Mouse (Mus musculus) cerebellum, postnatal 25 days (tissue): ENCODE data around the gene Lcn6.
"Not testable (repeated sequence)": the region's sequence is repeated elsewhere in the genome, so short reads cannot be mapped to it uniquely, and the experiment has no call there.

Experiments
- DNase-seq, 2 experiments: peaks; one replicate each; pipeline ENCODE4 v3.0.0; 2021; ENCODE audit warnings: mixed read lengths in 2 of 2

Lcn6 gene

DNA sequence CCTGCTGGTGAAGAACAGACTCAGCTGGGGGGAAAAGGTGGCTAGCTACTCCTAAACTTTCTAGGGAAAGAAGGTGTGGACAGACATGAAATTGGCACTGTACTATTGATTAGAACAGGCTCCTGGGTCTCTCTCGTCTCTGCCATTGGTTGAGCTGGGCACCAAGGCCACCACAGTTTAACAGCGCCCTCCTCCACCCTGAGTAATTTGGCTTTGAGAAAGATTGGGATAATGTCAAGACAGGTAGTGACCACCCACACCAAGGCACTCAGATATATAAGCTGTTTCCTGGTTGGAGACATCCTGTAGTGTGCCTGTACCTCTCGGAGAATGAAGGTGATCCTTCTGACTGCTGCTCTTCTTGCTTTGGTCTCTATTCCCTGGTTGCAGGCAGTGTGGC is at the start of gene Lcn6:
Lcn6 (plus strand) TSS at position 301 of the 400 bp plus-strand sequence.
- no peak for DNase-seq

GRCm38 (mm10) chr2:25627811-25628210 is 48.8 kb upstream of the Lcn6 start, which contains the start of gene Fcna:
Gene Fcna (minus strand): TSS chr2:25628030.
- no peak for DNase-seq

GRCm38 (mm10) chr2:25628738-25629137 is 47.8 kb upstream of the Lcn6 start:
- DNase-seq = no peak

GRCm38 (mm10) chr2:25633616-25634015 is 43.0 kb upstream of the Lcn6 start:
- no peak for DNase-seq

GRCm38 (mm10) chr2:25634046-25634445 is 42.5 kb upstream of the Lcn6 start:
- no peak for DNase-seq

DNA sequence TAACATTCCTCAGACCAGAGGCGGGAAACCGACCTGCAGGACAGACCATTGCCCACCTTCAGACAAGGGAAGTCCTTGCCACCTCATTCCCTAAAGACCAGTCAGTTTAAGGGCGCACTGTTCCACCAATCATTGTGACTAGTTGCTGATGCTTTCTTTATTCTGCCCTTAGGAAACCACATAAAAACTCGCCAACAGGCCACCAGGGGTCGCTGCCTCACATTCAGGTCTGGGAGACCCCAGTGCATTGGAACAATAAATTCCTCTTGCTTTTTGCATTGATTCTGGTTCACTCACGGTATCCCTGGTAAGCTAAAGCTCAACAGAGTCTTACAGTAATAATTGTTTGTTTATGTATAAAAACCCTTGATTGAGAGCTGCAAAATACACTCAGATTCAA is 36.7 kb upstream of the Lcn6 start:
- peak; percentile 28 to 61 for DNase-seq

GRCm38 (mm10) chr2:25652902-25653301 is 23.7 kb upstream of the Lcn6 start, which contains the start of gene Lcn8:
Gene Lcn8 (plus strand): TSS chr2:25653120.
- DNase-seq = no peak

GRCm38 (mm10) chr2:25654502-25654901 is 22.1 kb upstream of the Lcn6 start:
- DNase-seq = no peak

DNA sequence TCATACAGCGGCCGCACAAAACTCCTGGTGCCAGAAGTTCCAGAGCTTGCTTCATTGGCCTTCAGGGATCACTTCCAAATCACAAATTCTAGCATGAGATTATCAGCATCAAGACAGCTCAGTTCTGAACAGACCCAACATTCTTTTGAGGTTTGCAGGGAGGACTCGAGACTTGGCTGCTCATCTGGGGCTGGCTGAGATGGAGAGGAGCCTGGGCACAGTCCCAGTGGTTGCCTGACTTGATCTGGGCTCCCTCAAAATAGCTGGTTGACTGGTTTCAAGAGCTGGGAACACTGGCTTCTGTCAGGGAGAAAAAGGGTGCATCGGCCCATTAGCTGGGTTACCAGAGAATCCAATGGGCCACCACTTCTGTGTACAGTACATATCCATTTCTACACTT is 19.9 kb upstream of the Lcn6 start:
- DNase-seq = peak; percentile 19 to 45

GRCm38 (mm10) chr2:25657246-25657645 is 19.3 kb upstream of the Lcn6 start:
- peak; percentile 47 to 70 for DNase-seq

- no peak for DNase-seq
These were observed 18.9 kb upstream of the Lcn6 start, which contains the start of gene Lcn5 for GRCm38 (mm10) chr2:25657652-25658051. Gene Lcn5 (plus strand): TSS chr2:25657952.

GRCm38 (mm10) chr2:25660279-25660678 is 16.3 kb upstream of the Lcn6 start:
- DNase-seq = no peak

DNA sequence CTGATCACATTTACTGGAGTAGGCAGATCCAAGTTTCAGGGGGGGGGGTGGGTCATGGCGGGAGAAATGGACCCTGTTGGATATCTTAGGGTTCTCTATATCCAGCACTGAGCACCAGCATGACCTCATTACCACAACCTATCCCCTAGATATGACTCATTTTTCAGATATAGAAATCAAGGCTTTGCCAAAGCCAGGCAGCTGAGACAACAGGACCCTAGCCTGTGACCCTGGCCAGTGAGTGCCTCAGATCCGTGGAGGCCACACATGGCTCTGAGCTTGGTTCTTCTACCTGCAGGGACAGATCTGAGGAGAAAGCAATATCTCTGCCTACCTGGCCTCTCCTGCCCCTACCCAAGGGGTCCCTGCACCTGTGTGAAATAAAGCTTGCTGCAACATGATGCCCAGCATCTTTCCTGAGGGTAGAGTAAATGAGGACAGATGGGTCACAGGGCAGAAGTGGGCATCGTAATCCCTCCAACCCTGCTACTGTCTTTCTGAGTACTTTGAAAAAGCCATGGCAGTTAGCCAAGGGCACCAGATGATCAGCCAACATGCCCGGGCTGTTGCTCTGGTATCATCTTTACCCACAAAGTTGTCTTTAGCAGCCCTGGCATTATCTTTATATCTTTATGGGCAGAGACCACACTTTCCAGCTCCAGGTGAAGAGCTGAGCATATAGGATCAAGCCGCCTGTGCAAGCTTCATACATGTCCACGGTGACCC is 15.2 kb upstream of the Lcn6 start:
- peak; percentile 11 to 29 for DNase-seq

DNA sequence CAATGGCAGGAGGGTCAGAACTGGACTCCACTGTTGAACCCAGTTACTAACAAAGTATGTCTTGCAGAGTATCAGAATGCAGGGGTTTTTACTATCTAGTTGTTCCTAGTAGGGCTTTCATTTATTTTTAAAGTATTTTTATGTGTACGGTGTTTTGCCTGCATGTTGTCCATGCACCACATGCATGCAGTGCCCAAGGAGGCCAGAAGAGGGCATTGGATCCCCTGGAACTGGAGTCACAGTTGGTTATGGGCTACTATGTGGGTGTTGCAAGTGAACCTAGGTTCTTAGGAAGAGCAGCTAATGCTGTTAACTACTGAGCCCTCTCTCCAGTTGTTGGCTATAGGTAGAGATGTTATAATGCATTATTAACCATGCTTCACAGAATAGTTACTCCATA is 13.1 kb upstream of the Lcn6 start:
- peak; percentile 49 to 75 for DNase-seq

DNA sequence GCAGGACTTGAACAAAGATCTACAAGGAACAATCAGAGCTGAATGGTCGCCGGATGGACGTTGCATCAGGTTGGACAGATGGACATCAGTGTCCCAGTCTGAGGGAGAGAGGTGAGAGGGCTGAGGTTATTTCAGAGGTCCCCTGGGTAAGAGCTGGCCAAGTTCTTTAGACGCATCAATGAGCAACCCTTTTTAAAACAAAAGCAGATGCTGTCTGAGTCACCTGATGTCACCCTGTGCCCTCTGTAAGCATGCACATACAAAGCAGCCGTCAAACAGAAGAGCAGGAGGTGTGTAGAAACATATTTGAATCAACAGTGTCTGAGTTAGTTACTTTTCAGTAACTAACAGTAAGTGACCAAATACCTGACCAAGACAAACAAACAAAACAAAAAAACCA is 12.5 kb upstream of the Lcn6 start:
- no peak for DNase-seq

DNA sequence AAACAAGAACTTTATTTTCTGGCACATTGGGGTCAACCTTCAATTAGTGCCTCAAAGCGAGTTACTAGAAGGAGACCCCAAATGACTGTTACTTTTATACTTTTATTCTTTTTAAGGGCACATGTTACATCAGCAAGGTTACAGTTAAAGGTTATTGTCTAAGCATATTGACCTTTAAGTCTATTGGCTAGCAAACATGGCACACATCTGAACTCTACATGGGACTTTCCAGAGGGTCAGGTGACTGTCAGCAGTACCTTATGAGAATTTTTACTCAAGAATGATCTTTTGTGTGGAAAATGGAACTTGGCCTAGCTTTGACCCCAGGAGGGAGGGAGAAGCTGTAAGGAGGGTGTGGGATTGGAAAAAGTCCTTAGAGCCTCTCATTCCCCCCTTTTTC is 10.1 kb upstream of the Lcn6 start:
- no peak for DNase-seq

- DNase-seq = no peak
These were observed 3.0 kb downstream of the Lcn6 start for GRCm38 (mm10) chr2:25679559-25679958.

DNA sequence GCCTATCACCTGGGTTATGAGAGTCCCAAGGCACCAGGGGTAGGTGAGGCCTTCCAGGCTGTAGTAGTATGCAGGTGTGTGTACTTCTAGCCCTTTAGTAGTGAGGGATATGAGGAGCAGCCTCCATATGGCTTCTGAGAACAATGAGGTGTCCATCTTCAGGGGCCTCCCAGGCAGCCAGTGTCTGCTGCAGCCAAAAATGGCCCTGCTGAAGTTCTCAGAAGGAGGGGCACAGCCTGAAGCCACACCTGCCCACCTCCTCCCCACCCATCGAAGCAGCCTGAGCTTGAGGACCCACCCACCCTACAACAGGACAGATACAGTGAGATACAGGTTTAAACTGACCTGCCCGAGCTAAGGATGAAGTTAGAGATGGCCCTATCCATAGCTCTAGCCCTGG is 5.8 kb downstream of the Lcn6 start, which contains the start of gene Lcn10:
Lcn10 (plus strand) TSS at position 301 of the 400 bp plus-strand sequence.
- DNase-seq = no peak

DNA sequence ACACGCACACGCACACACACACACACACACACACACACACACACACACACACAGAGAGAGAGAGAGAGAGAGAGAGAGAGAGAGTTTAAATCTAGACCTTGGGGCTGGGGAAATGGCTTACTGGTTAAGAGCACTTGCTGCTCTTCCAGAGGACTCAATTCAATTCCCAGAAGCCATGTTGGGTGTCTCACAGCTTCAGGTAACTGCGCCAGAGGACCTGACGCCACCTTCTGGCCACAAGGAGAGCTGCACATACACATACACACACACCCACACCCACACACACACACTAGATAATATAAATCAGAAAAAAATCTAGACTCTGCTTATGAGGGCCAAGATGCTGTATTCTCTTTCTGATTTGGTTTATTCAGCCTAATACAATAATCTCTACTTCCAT is 10.4 kb downstream of the Lcn6 start:
- DNase-seq = no peak

DNA sequence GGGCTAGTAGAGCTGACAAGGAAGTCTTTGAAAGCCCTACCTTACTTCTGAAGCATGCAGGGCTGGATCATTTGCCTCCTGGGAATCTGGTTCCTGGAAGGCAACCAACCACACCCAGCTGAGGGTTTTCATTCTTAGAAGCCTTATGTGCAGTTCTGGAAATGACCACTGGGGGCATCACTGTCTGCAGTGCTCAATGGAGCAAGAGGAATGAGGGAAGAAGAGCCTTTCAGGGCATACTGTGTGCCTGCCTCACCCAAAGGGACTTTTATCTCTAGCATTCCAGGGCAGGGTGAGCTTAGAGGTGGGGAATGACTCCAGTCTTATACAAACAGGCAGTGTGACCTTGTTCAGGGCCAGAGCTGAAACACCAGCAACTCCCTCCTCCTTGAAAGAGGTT is 18.0 kb downstream of the Lcn6 start:
- peak; percentile 65 to 84 for DNase-seq

DNA sequence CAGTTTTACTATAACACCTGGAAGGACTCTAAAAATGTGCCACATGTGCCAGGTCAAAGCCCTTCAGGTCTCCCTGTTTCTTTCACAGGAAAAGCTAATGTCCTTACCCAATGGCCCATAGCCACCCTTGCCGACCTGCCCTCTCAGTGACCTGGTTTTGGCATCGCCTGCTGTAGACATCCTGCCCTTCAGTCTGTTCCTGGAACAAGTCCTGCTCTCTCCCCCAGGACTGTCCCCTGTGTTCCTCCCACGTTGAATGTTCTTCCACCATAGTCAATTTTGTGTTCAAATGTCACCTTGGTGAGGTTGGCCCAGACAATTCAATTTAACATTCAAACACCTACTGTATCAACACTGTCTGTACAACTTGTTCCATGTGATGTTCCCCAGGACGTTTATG is 20.4 kb downstream of the Lcn6 start:
- no peak for DNase-seq

- no peak for DNase-seq
These were observed 22.1 kb downstream of the Lcn6 start for GRCm38 (mm10) chr2:25698696-25699095.

DNA sequence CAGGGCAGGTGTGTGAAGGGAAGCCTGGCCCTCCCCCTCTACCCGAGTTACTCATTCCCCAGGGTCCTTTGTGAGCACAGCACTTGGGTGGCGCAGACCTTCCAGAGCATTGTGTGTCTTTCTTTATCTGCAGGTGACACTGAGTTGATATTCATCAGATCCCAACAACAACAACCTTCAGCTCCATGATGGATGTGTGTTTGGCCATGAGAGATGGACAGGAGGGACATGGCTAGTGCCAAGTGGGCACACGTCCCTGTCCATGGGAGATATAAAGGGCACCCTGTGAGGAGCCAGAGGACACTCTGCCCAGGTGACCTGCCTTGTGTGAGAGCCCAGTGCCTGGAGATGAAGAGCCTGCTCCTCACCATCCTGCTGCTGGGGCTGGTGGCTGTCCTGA is 23.2 kb downstream of the Lcn6 start, which contains the start of gene Obp2a:
Obp2a (plus strand) TSS at position 301 of the 400 bp plus-strand sequence.
- not testable (repeated sequence) for DNase-seq

GRCm38 (mm10) chr2:25701001-25701400 is 24.4 kb downstream of the Lcn6 start:
- DNase-seq = no peak

GRCm38 (mm10) chr2:25703706-25704105 is 27.1 kb downstream of the Lcn6 start:
- DNase-seq = no peak
